In genomic region chr7:134301285-134301684, GRCm38 (mm10) we compare ENCODE assay signal across 9 mouse cellular contexts.
DNase-seq lines count a peak whose midpoint lies in the region; ATAC-seq lines count a peak whose summit lies in the region.
"Had no signal": no experiment of that assay in that cellular context is flagged by ENCODE, and none has a peak within 500 bp of the region (broad histone marks: within the 10 kb centered on the region; RNA-seq: fewer than 3 reads in every experiment).

No protein-coding gene starts in this region.

- no peaks in the 10 kb centered on the region for H3K36me3 ChIP-seq in limb, embryonic 11.5 days (ENCODE audit: control insufficient read depth, insufficient read depth, low read length)
- H3K36me3 ChIP-seq: limb, embryonic 12.5 days had no signal

- H3K9ac ChIP-seq in limb, embryonic 11.5 days (ENCODE audit: low read length): no peak overlapping the region
- H3K9ac ChIP-seq: limb, embryonic 12.5 days had no signal

- H3K27ac ChIP-seq in limb, embryonic 11.5 days (replicated peaks; ENCODE audit: low read depth, low read length): no peak overlapping the region
- H3K27ac ChIP-seq: limb, embryonic 12.5 days had no signal

- H3K9me3 ChIP-seq in limb, embryonic 11.5 days (ENCODE audit: control insufficient read depth, low read length): no peaks in the 10 kb centered on the region
- H3K9me3 ChIP-seq: limb, embryonic 12.5 days had no signal

- WGBS in limb, embryonic 11.5 days: 58% methylated on average over 8 of the region's 8 CpGs

- no peak overlapping the region for H3K4me3 ChIP-seq in limb, embryonic 11.5 days (ENCODE audit: low read depth, low read length)
- H3K4me3 ChIP-seq: limb, embryonic 12.5 days had no signal

- DNase-seq in gastrocnemius, postnatal 10 days: peak; percentile 41
- DNase-seq in gastrocnemius, postnatal 25 days: no peak
- DNase-seq in ovary, postnatal 36 days (ENCODE audit: low spot score): peak; percentile 5
- DNase-seq in ovary, postnatal 14 days (ENCODE audit: low spot score): no peak
- peak; percentile 62 for DNase-seq in limb, embryonic 11.5 days (ENCODE audit: low spot score)
- peak; percentile 7 for DNase-seq in testis, postnatal 14 days (ENCODE audit: low spot score)
- DNase-seq in spleen, adult 12 weeks (ENCODE audit: low spot score): no peak
- no peak for DNase-seq in frontal cortex, postnatal 14 days (ENCODE audit: low spot score in 2 of 2)

- H3K4me1 ChIP-seq in limb, embryonic 11.5 days (ENCODE audit: control insufficient read depth, insufficient read depth, low read length): no peaks in the 10 kb centered on the region
- H3K4me1 ChIP-seq: limb, embryonic 12.5 days had no signal

- H3K4me2 ChIP-seq in limb, embryonic 11.5 days (ENCODE audit: low read depth, severe bottlenecking): no peak overlapping the region
- H3K4me2 ChIP-seq: limb, embryonic 12.5 days had no signal

- no peaks in the 10 kb centered on the region for H3K27me3 ChIP-seq in limb, embryonic 11.5 days (ENCODE audit: control insufficient read depth, insufficient read depth, low read length)
- H3K27me3 ChIP-seq: limb, embryonic 12.5 days had no signal

- ATAC-seq in limb, embryonic 11.5 days (ENCODE audit: insufficient number of reproducible peaks, low FRiP score, low TSS enrichment, low read depth): no peak

Comparison
In these comparisons a context has a peak if more than half of its experiments do, and no peak if none do; other contexts are left out.
1. DNase-seq: peak in gastrocnemius, postnatal 10 days (single experiment), ovary, postnatal 36 days (single experiment), limb, embryonic 11.5 days (single experiment) and testis, postnatal 14 days (single experiment); none in gastrocnemius, postnatal 25 days (single experiment), ovary, postnatal 14 days (single experiment), spleen, adult 12 weeks (single experiment) and frontal cortex, postnatal 14 days (0 of 2).